Mouse (Mus musculus) 3T3-L1 (cell line): ENCODE measurements around the gene Serpind1.

Source experiments
- DNase-seq: peaks from one replicate; pipeline ENCODE4 v3.0.0-alpha.2; 2015; ENCODE audit warnings: low read depth, low spot score

Serpind1 gene

GRCm38 (mm10) chr16:17331116-17331515 is at the start of gene Serpind1:
Gene Serpind1 (plus strand): TSS chr16:17331371.
- no peak for DNase-seq

- no peak for DNase-seq
These were observed 48.0 kb upstream of the Serpind1 start for GRCm38 (mm10) chr16:17283151-17283550.

- no peak for DNase-seq
These were observed 44.1 kb upstream of the Serpind1 start for GRCm38 (mm10) chr16:17287103-17287502.

- no peak for DNase-seq
These were observed 40.2 kb upstream of the Serpind1 start for GRCm38 (mm10) chr16:17291016-17291415.

GRCm38 (mm10) chr16:17292751-17293150 is 38.4 kb upstream of the Serpind1 start:
- peak; percentile 82 for DNase-seq

- no peak for DNase-seq
These were observed 30.4 kb upstream of the Serpind1 start for GRCm38 (mm10) chr16:17300818-17301217.

GRCm38 (mm10) chr16:17303521-17304245 is 27.5 kb upstream of the Serpind1 start:
- DNase-seq: no peak

- DNase-seq: no peak
These were observed 23.7 kb upstream of the Serpind1 start for GRCm38 (mm10) chr16:17307461-17307860.

- DNase-seq: no peak
These were observed 22.1 kb upstream of the Serpind1 start for GRCm38 (mm10) chr16:17309036-17309435.

GRCm38 (mm10) chr16:17312531-17312930 is 18.6 kb upstream of the Serpind1 start:
- DNase-seq: no peak

- peak; percentile 78 for DNase-seq
These were observed 14.6 kb upstream of the Serpind1 start for GRCm38 (mm10) chr16:17316554-17316953.

GRCm38 (mm10) chr16:17321481-17321880 is 9.7 kb upstream of the Serpind1 start:
- DNase-seq: no peak

- DNase-seq: no peak
These were observed 6.4 kb upstream of the Serpind1 start for GRCm38 (mm10) chr16:17324745-17325144.

- DNase-seq: no peak
These were observed 5.1 kb upstream of the Serpind1 start for GRCm38 (mm10) chr16:17326064-17326463.

GRCm38 (mm10) chr16:17329848-17330570 is 1.2 kb upstream of the Serpind1 start:
- peak; percentile 57 for DNase-seq

GRCm38 (mm10) chr16:17331855-17332254 is 684 bp downstream of the Serpind1 start:
- DNase-seq: no peak

- no peak for DNase-seq
These were observed 3.4 kb downstream of the Serpind1 start for GRCm38 (mm10) chr16:17334574-17334973.

GRCm38 (mm10) chr16:17336089-17336488 is 4.9 kb downstream of the Serpind1 start:
- DNase-seq: no peak

- no peak for DNase-seq
These were observed 8.5 kb downstream of the Serpind1 start for GRCm38 (mm10) chr16:17339701-17340100.

GRCm38 (mm10) chr16:17340705-17341104 is 9.5 kb downstream of the Serpind1 start:
- no peak for DNase-seq

- no peak for DNase-seq
These were observed 10.7 kb downstream of the Serpind1 start for GRCm38 (mm10) chr16:17341847-17342246.

GRCm38 (mm10) chr16:17345141-17345812 is 14.1 kb downstream of the Serpind1 start:
- DNase-seq: no peak

GRCm38 (mm10) chr16:17345813-17346155 is 14.6 kb downstream of the Serpind1 start:
- no peak for DNase-seq
